Mouse (Mus musculus): ENCODE results near the gene Elfn2. TPM values are rescaled to one million over a fixed set of nuclear protein-coding genes. Genes with fewer than 3 reads are reported as not detected.

The Elfn2 gene
- not detected for polyA plus RNA-seq (2014; fragmentation: Illumina TruSeq; extraction: RNeasy Lipid Tissue Mini Kit (QIAGEN cat#74804); ENCODE audit: low read depth, low replicate concordance)

GRCm38 (mm10) chr15:78718290-78719250, at the start of gene Elfn2:
Gene Elfn2 (minus strand): TSS chr15:78718771.

Other genes with a start within 250 kb of the Elfn2 start
- 0.11 TPM for gene Il2rb, start 223.5 kb downstream of the Elfn2 start, polyA plus RNA-seq (2014; fragmentation: Illumina TruSeq; extraction: RNeasy Lipid Tissue Mini Kit (QIAGEN cat#74804); ENCODE audit: low read depth, low replicate concordance)
- gene C1qtnf6, start 187.4 kb downstream of the Elfn2 start, polyA plus RNA-seq (2014; fragmentation: Illumina TruSeq; extraction: RNeasy Lipid Tissue Mini Kit (QIAGEN cat#74804); ENCODE audit: low read depth, low replicate concordance) = 0.26 TPM
- gene Sstr3, start 174.1 kb downstream of the Elfn2 start, polyA plus RNA-seq (2014; fragmentation: Illumina TruSeq; extraction: RNeasy Lipid Tissue Mini Kit (QIAGEN cat#74804); ENCODE audit: low read depth, low replicate concordance) = not detected
- 1.2 TPM for gene Rac2, start 146.0 kb downstream of the Elfn2 start, polyA plus RNA-seq (2014; fragmentation: Illumina TruSeq; extraction: RNeasy Lipid Tissue Mini Kit (QIAGEN cat#74804); ENCODE audit: low read depth, low replicate concordance)
- 1.4 TPM for gene Cyth4, start 121.7 kb downstream of the Elfn2 start, polyA plus RNA-seq (2014; fragmentation: Illumina TruSeq; extraction: RNeasy Lipid Tissue Mini Kit (QIAGEN cat#74804); ENCODE audit: low read depth, low replicate concordance)
- 0.34 TPM for gene Mfng, start 54.7 kb upstream of the Elfn2 start, polyA plus RNA-seq (2014; fragmentation: Illumina TruSeq; extraction: RNeasy Lipid Tissue Mini Kit (QIAGEN cat#74804); ENCODE audit: low read depth, low replicate concordance)
- 0.48 TPM for gene Card10, start 84.3 kb upstream of the Elfn2 start, polyA plus RNA-seq (2014; fragmentation: Illumina TruSeq; extraction: RNeasy Lipid Tissue Mini Kit (QIAGEN cat#74804); ENCODE audit: low read depth, low replicate concordance)
- gene Cdc42ep1, start 123.9 kb upstream of the Elfn2 start, polyA plus RNA-seq (2014; fragmentation: Illumina TruSeq; extraction: RNeasy Lipid Tissue Mini Kit (QIAGEN cat#74804); ENCODE audit: low read depth, low replicate concordance) = 0.24 TPM
- gene Lgals2, start 136.8 kb upstream of the Elfn2 start, polyA plus RNA-seq (2014; fragmentation: Illumina TruSeq; extraction: RNeasy Lipid Tissue Mini Kit (QIAGEN cat#74804); ENCODE audit: low read depth, low replicate concordance) = not detected
- 1.1 TPM for gene Gga1, start 158.4 kb upstream of the Elfn2 start, polyA plus RNA-seq (2014; fragmentation: Illumina TruSeq; extraction: RNeasy Lipid Tissue Mini Kit (QIAGEN cat#74804); ENCODE audit: low read depth, low replicate concordance)
- gene Gm49510, start 180.9 kb upstream of the Elfn2 start, polyA plus RNA-seq (2014; fragmentation: Illumina TruSeq; extraction: RNeasy Lipid Tissue Mini Kit (QIAGEN cat#74804); ENCODE audit: low read depth, low replicate concordance) = not detected
- gene Sh3bp1, start 181.0 kb upstream of the Elfn2 start, polyA plus RNA-seq (2014; fragmentation: Illumina TruSeq; extraction: RNeasy Lipid Tissue Mini Kit (QIAGEN cat#74804); ENCODE audit: low read depth, low replicate concordance) = not detected
- not detected for gene Pdxp, start 195.1 kb upstream of the Elfn2 start, polyA plus RNA-seq (2014; fragmentation: Illumina TruSeq; extraction: RNeasy Lipid Tissue Mini Kit (QIAGEN cat#74804); ENCODE audit: low read depth, low replicate concordance)
- gene Lgals1, start 208.0 kb upstream of the Elfn2 start, polyA plus RNA-seq (2014; fragmentation: Illumina TruSeq; extraction: RNeasy Lipid Tissue Mini Kit (QIAGEN cat#74804); ENCODE audit: low read depth, low replicate concordance) = 2.0 TPM
- gene Nol12, start 216.2 kb upstream of the Elfn2 start, polyA plus RNA-seq (2014; fragmentation: Illumina TruSeq; extraction: RNeasy Lipid Tissue Mini Kit (QIAGEN cat#74804); ENCODE audit: low read depth, low replicate concordance) = 3.0 TPM
- gene Triobp, start 229.0 kb upstream of the Elfn2 start, polyA plus RNA-seq (2014; fragmentation: Illumina TruSeq; extraction: RNeasy Lipid Tissue Mini Kit (QIAGEN cat#74804); ENCODE audit: low read depth, low replicate concordance) = 0.77 TPM